Comparison of ENCODE assay signal across 15 mouse cellular contexts in genomic region chr13:45617988-45618387, GRCm38 (mm10).
"Had no signal": no experiment of that assay in that cellular context is flagged by ENCODE, and none has a peak within 500 bp of the region (broad histone marks: within the 10 kb centered on the region; RNA-seq: fewer than 3 reads in every experiment).

No protein-coding gene starts in this region.

- DNase-seq: lung, adult 2 months; lung, postnatal 14 days; lung, postnatal 36 days; right cerebral cortex, postnatal 14 days; thymus, adult 2 months; thymus, postnatal 25 days; thymus, postnatal 4 days had no signal

- H3K4me3 ChIP-seq: lung, embryonic 15.5 days; megakaryocyte, embryonic 14.5 days; midbrain, embryonic 13.5 days; midbrain, embryonic 15.5 days; neural tube, embryonic 12.5 days; stomach, embryonic 15.5 days had no signal

- H3K27ac ChIP-seq: lung, embryonic 15.5 days; macrophage; midbrain, embryonic 13.5 days; midbrain, embryonic 15.5 days; neural tube, embryonic 12.5 days; stomach, embryonic 15.5 days; stomach, postnatal 0 days had no signal
